Mouse (Mus musculus): ENCODE data around the gene Spg20.

GRCm38 (mm10) chr3:55157413-55157812, 45.5 kb downstream of the Spg20 start:
- TF ChIP-seq CTCF (conservative IDR thresholded peaks at IDR 0.05; ENCODE audit: low read length) = no peak
- TF ChIP-seq NANOG (IDR thresholded peaks at IDR 0.05; ENCODE audit: borderline replicate concordance, low read length) = no peak
- no peak for TF ChIP-seq POU5F1 (IDR thresholded peaks at IDR 0.05; ENCODE audit: borderline replicate concordance, low read length)

Data from E14TG2a.4 (cell line).